ENCODE assay signal across 15 mouse cellular contexts in the genomic region with DNA sequence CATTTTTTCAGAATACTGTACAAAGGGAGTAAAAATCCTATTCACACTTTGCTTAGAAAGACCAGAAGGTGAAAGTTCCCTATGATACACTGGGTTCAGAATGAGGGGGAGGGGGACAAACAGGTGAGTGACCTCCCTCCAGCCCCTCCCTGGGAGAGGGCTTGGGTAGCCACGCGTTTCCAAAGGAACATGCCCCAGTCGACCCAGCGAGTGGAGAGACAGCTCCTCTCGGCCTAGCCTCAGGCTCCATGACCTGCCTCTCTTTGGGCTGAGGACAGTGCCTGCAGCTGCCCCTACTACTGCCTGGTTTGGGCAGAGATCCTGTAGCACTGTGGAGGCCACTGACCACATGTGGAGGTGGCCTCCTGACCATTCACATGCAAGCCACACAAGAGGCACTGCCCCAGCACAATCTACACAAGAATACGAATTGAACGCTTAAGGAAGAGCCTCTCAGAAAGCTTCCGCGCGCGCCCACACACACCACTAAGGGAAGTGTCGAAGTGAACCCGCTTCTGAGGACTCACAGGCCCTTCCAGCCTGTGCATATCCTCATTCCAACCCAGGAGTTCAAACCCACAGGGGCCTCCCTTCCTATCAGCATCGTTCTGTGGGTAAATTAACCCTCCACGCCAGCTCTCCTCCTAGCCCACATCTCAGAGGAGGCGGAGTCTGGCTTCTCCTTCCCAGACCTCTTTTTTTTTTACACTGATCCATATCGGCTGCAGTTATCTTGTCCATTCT. TPM values are rescaled to one million over a fixed set of nuclear protein-coding genes. Genes with fewer than 3 reads are reported as not detected.
A peak's percentile ranks its signal among the peaks of the same experiment; 100 is the strongest.
DNase-seq lines count a peak whose midpoint lies in the region; ATAC-seq and TF ChIP-seq lines count a peak whose summit lies in the region.
"Had no signal": no experiment of that assay in that cellular context is flagged by ENCODE, and none has a peak within 500 bp of the region (broad histone marks: within the 10 kb centered on the region; RNA-seq: fewer than 3 reads in every experiment).

No protein-coding gene starts in this region.

- TF ChIP-seq CTCF in intestine, postnatal 0 days (IDR thresholded peaks at IDR 0.05; ENCODE audit: low read depth) = no peak

- no peak for DNase-seq in embryonic facial prominence, embryonic 10.5 days (ENCODE audit: low spot score)
- peak; percentile 67 to 76 for DNase-seq in spleen, postnatal 4 days (ENCODE audit: low spot score in 2 of 2)
- no peak for DNase-seq in spleen, adult 12 weeks (ENCODE audit: low spot score)
- DNase-seq in kidney, adult 11 months = no peak
- no peak for DNase-seq in embryo, embryonic 9.5 days (ENCODE audit: extremely low spot score)
- DNase-seq: adrenal gland, postnatal 36 days; lung, postnatal 10 days; thymus, postnatal 36 days had no signal

- 68% methylated on average over 17 of the region's 17 CpGs for WGBS in embryonic facial prominence, embryonic 13.5 days
- WGBS in embryonic facial prominence, embryonic 10.5 days = 69% methylated on average over 17 of the region's 17 CpGs
- 56% methylated on average over 17 of the region's 17 CpGs for WGBS in intestine, postnatal 0 days
- WGBS in kidney, embryonic 14.5 days = 73% methylated on average over 17 of the region's 17 CpGs

- H3K4me1 ChIP-seq in embryonic facial prominence, embryonic 13.5 days = peaks cover 19% of the 10 kb centered on the region
- H3K4me1 ChIP-seq in embryonic facial prominence, embryonic 10.5 days = peaks cover 20% of the 10 kb centered on the region
- peaks cover 6% of the 10 kb centered on the region; the same call in 1 of the 2 replicates for H3K4me1 ChIP-seq in intestine, postnatal 0 days (replicated peaks; ENCODE audit: control insufficient read depth, insufficient read depth, low read length)
- peaks cover 11% of the 10 kb centered on the region for H3K4me1 ChIP-seq in kidney, embryonic 14.5 days (ENCODE audit: control insufficient read depth, insufficient read depth, low read length)

- no peak overlapping the region for H3K9ac ChIP-seq in embryonic facial prominence, embryonic 13.5 days
- H3K9ac ChIP-seq in intestine, postnatal 0 days (ENCODE audit: low read depth, low read length) = no peak overlapping the region
- no peak overlapping the region for H3K9ac ChIP-seq in kidney, embryonic 14.5 days (ENCODE audit: low read depth, low read length)
- H3K9ac ChIP-seq: forebrain, embryonic 15.5 days had no signal

- ATAC-seq in embryonic facial prominence, embryonic 13.5 days (ENCODE audit: insufficient number of reproducible peaks, insufficient read depth, low FRiP score, low TSS enrichment, low read depth) = no peak
- ATAC-seq in intestine, postnatal 0 days = no peak
- ATAC-seq in kidney, embryonic 14.5 days (ENCODE audit: low FRiP score, low TSS enrichment) = no peak
- ATAC-seq: forebrain, embryonic 15.5 days; hindbrain, postnatal 0 days; Patski had no signal

- no peak overlapping the region for H3K4me2 ChIP-seq in embryonic facial prominence, embryonic 13.5 days
- H3K4me2 ChIP-seq in intestine, postnatal 0 days (replicated peaks; ENCODE audit: low read depth) = peak overlapping the region; percentile 27
- no peak overlapping the region for H3K4me2 ChIP-seq in kidney, embryonic 14.5 days (replicated peaks; ENCODE audit: low read depth, low read length)
- H3K4me2 ChIP-seq: forebrain, embryonic 15.5 days had no signal

- H3K9me3 ChIP-seq in embryonic facial prominence, embryonic 13.5 days = no peaks in the 10 kb centered on the region
- H3K9me3 ChIP-seq in embryonic facial prominence, embryonic 10.5 days = no peaks in the 10 kb centered on the region
- H3K9me3 ChIP-seq in intestine, postnatal 0 days (ENCODE audit: control insufficient read depth) = no peaks in the 10 kb centered on the region
- H3K9me3 ChIP-seq in kidney, embryonic 14.5 days (ENCODE audit: control insufficient read depth, low read length) = no peaks in the 10 kb centered on the region
- H3K9me3 ChIP-seq: forebrain, embryonic 15.5 days had no signal

- H3K36me3 ChIP-seq in embryonic facial prominence, embryonic 13.5 days = peaks cover 42% of the 10 kb centered on the region
- peaks cover 48% of the 10 kb centered on the region for H3K36me3 ChIP-seq in embryonic facial prominence, embryonic 10.5 days (replicated peaks)
- H3K36me3 ChIP-seq in intestine, postnatal 0 days (ENCODE audit: control insufficient read depth, insufficient read depth) = peaks cover 23% of the 10 kb centered on the region
- H3K36me3 ChIP-seq in kidney, embryonic 14.5 days (ENCODE audit: control insufficient read depth, insufficient read depth, low read length) = peaks cover 23% of the 10 kb centered on the region

- no peaks in the 10 kb centered on the region for H3K27me3 ChIP-seq in embryonic facial prominence, embryonic 13.5 days
- no peaks in the 10 kb centered on the region for H3K27me3 ChIP-seq in embryonic facial prominence, embryonic 10.5 days (replicated peaks; ENCODE audit: low read depth, poor library complexity, severe bottlenecking)
- H3K27me3 ChIP-seq in intestine, postnatal 0 days (replicated peaks; ENCODE audit: control insufficient read depth, insufficient read depth, low read length) = no peaks in the 10 kb centered on the region
- H3K27me3 ChIP-seq in kidney, embryonic 14.5 days (ENCODE audit: control insufficient read depth, insufficient read depth, low read length) = no peaks in the 10 kb centered on the region
- H3K27me3 ChIP-seq: forebrain, embryonic 15.5 days; Patski had no signal

- H3K4me3 ChIP-seq in embryonic facial prominence, embryonic 13.5 days = no peak overlapping the region
- H3K4me3 ChIP-seq in embryonic facial prominence, embryonic 10.5 days = no peak overlapping the region
- H3K4me3 ChIP-seq in intestine, postnatal 0 days (ENCODE audit: low read depth, low read length) = no peak overlapping the region
- H3K4me3 ChIP-seq in kidney, embryonic 14.5 days (ENCODE audit: low read length) = no peak overlapping the region
- H3K4me3 ChIP-seq: forebrain, embryonic 15.5 days had no signal

- 0 out of 2 replicates have a peak overlapping the region, but pooled peaks have one; percentile 39 for H3K27ac ChIP-seq in embryonic facial prominence, embryonic 13.5 days
- no peak overlapping the region for H3K27ac ChIP-seq in embryonic facial prominence, embryonic 10.5 days (replicated peaks)
- peak overlapping the region; percentile 80 for H3K27ac ChIP-seq in intestine, postnatal 0 days (ENCODE audit: low read depth, low read length)
- no peak overlapping the region for H3K27ac ChIP-seq in kidney, embryonic 14.5 days (ENCODE audit: low read depth, low read length)
- H3K27ac ChIP-seq: forebrain, embryonic 15.5 days; hindbrain, postnatal 0 days had no signal

RNA-seq across cellular contexts. Expression of gene Ormdl3, which starts 5.7 kb away (rescaled TPM):
- polyA plus RNA-seq in embryonic facial prominence, embryonic 13.5 days (2015; fragmentation: Nextera tagmentation; extraction: Ambion mirVana) = 69.4 and 71.9 TPM in 2 replicates
- polyA plus RNA-seq in embryonic facial prominence, embryonic 10.5 days (2016; fragmentation: Nextera tagmentation; extraction: Ambion mirVana) = 56.7 and 57.7 TPM in 2 replicates
- polyA plus RNA-seq in intestine, postnatal 0 days (2015; fragmentation: Nextera tagmentation; extraction: Ambion mirVana) = 139 and 150 TPM in 2 replicates
- 7.1 and 26.6 TPM in 2 replicates for polyA plus RNA-seq in kidney, embryonic 14.5 days (2014; fragmentation: Nextera tagmentation; extraction: Ambion mirVana)

RNA-seq across cellular contexts. Expression of gene Lrrc3c, which starts 16.6 kb away (rescaled TPM):
- polyA plus RNA-seq in embryonic facial prominence, embryonic 13.5 days (2015; fragmentation: Nextera tagmentation; extraction: Ambion mirVana) = not detected in 2 replicates
- polyA plus RNA-seq in embryonic facial prominence, embryonic 10.5 days (2016; fragmentation: Nextera tagmentation; extraction: Ambion mirVana) = not detected in 2 replicates
- not detected in 2 replicates for polyA plus RNA-seq in intestine, postnatal 0 days (2015; fragmentation: Nextera tagmentation; extraction: Ambion mirVana)
- polyA plus RNA-seq in kidney, embryonic 14.5 days (2014; fragmentation: Nextera tagmentation; extraction: Ambion mirVana) = not detected in 2 replicates
- polyA plus RNA-seq: forebrain, embryonic 15.5 days; gonadal fat pad, adult 2 months; hindbrain, postnatal 0 days; Patski had no signal

RNA-seq across cellular contexts. Expression of gene Zpbp2, which starts 30.6 kb away (rescaled TPM):
- not detected in 2 replicates for polyA plus RNA-seq in embryonic facial prominence, embryonic 13.5 days (2015; fragmentation: Nextera tagmentation; extraction: Ambion mirVana)
- polyA plus RNA-seq in embryonic facial prominence, embryonic 10.5 days (2016; fragmentation: Nextera tagmentation; extraction: Ambion mirVana) = 0.20 and 0.47 TPM in 2 replicates
- polyA plus RNA-seq in intestine, postnatal 0 days (2015; fragmentation: Nextera tagmentation; extraction: Ambion mirVana) = 3.2 and 4.0 TPM in 2 replicates
- polyA plus RNA-seq in kidney, embryonic 14.5 days (2014; fragmentation: Nextera tagmentation; extraction: Ambion mirVana) = 0.30 and 0.61 TPM in 2 replicates

RNA-seq across cellular contexts. Expression of gene Ikzf3, which starts 35.6 kb away (rescaled TPM):
- 0.27 and 0.58 TPM in 2 replicates for polyA plus RNA-seq in embryonic facial prominence, embryonic 13.5 days (2015; fragmentation: Nextera tagmentation; extraction: Ambion mirVana)
- 0.05 and 0.13 TPM in 2 replicates for polyA plus RNA-seq in embryonic facial prominence, embryonic 10.5 days (2016; fragmentation: Nextera tagmentation; extraction: Ambion mirVana)
- polyA plus RNA-seq in intestine, postnatal 0 days (2015; fragmentation: Nextera tagmentation; extraction: Ambion mirVana) = 0.20 and 0.24 TPM in 2 replicates
- 0.26 and 0.73 TPM in 2 replicates for polyA plus RNA-seq in kidney, embryonic 14.5 days (2014; fragmentation: Nextera tagmentation; extraction: Ambion mirVana)
- polyA plus RNA-seq: Patski had no signal

RNA-seq across cellular contexts. Expression of gene Gm12355, which starts 44.0 kb away (rescaled TPM):
- 0.80 and 4.0 TPM in 2 replicates for polyA plus RNA-seq in embryonic facial prominence, embryonic 13.5 days (2015; fragmentation: Nextera tagmentation; extraction: Ambion mirVana)
- polyA plus RNA-seq in embryonic facial prominence, embryonic 10.5 days (2016; fragmentation: Nextera tagmentation; extraction: Ambion mirVana) = 1.3 and 2.0 TPM in 2 replicates
- polyA plus RNA-seq in intestine, postnatal 0 days (2015; fragmentation: Nextera tagmentation; extraction: Ambion mirVana) = 0.56 and 0.58 TPM in 2 replicates
- 0.60 and 1.2 TPM in 2 replicates for polyA plus RNA-seq in kidney, embryonic 14.5 days (2014; fragmentation: Nextera tagmentation; extraction: Ambion mirVana)
- polyA plus RNA-seq: gonadal fat pad, adult 2 months had no signal

Comparison
In these comparisons a context has a peak if more than half of its experiments do, and no peak if none do; other contexts are left out.
1. H3K27ac ChIP-seq: peak in embryonic facial prominence, embryonic 13.5 days (single experiment) and intestine, postnatal 0 days (single experiment); none in embryonic facial prominence, embryonic 10.5 days (single experiment) and kidney, embryonic 14.5 days (single experiment).
2. DNase-seq: peak in spleen, postnatal 4 days (2 of 2); none in embryonic facial prominence, embryonic 10.5 days (single experiment), spleen, adult 12 weeks (single experiment), kidney, adult 11 months (single experiment) and embryo, embryonic 9.5 days (single experiment).